Mouse (Mus musculus) heart, embryonic 15.5 days (tissue): Measurements from ENCODE around the gene Gm28053. TPM values are rescaled to one million over a fixed set of nuclear protein-coding genes. Genes with fewer than 3 reads are reported as not detected.
A peak's percentile ranks its signal among the peaks of the same experiment; 100 is the strongest.

Source experiments
- ATAC-seq: fragments of 200-750 bp; cut with Nextera tagmentation; replicated peaks from 2 replicates; pipeline ENCODE4 v1.8.0; 2017; ENCODE audit warnings: low read depth, moderate TSS enrichment; ENCODE audit not compliant: insufficient number of reproducible peaks, insufficient read depth, low FRiP score
- H3K27ac ChIP-seq: fragments of 300-500 bp; sonication (generic); 2 replicates; pipeline ENCODE4 v1.5.1; 2015; ENCODE audit warnings: mild to moderate bottlenecking, inconsistent platforms
- H3K27me3 ChIP-seq: fragments of 300-500 bp; sonication (generic); 2 replicates; pipeline ENCODE4 v1.6.1; 2015; ENCODE audit warnings: inconsistent platforms
- H3K36me3 ChIP-seq: fragments of 300-500 bp; sonication (generic); 2 replicates; pipeline ENCODE4 v1.6.1; 2015; ENCODE audit warnings: mild to moderate bottlenecking, inconsistent platforms
- H3K4me1 ChIP-seq: fragments of 300-500 bp; sonication (generic); replicated peaks from 2 replicates; pipeline ENCODE4 v1.6.1; 2015; ENCODE audit warnings: inconsistent platforms
- H3K4me2 ChIP-seq: fragments of 300-500 bp; sonication (generic); 2 replicates; pipeline ENCODE4 v1.6.1; 2015; ENCODE audit warnings: inconsistent platforms, mild to moderate bottlenecking, moderate library complexity
- H3K4me3 ChIP-seq: fragments of 300-500 bp; sonication (generic); 2 replicates; pipeline ENCODE4 v1.5.1; 2015; ENCODE audit warnings: mild to moderate bottlenecking, inconsistent platforms
- H3K9ac ChIP-seq: fragments of 300-500 bp; sonication (generic); 2 replicates; pipeline ENCODE4 v1.6.1; 2015; ENCODE audit warnings: mild to moderate bottlenecking, inconsistent platforms
- H3K9me3 ChIP-seq: fragments of 300-500 bp; sonication (generic); replicated peaks from 2 replicates; pipeline ENCODE4 v1.6.1; 2016; ENCODE audit warnings: inconsistent platforms
- WGBS: fragments of 180-500 bp; shearing (Covaris S2); methylation state at CpG from one replicate; pipeline ENCODE4 v1.1.7; 2015; ENCODE audit warnings: mixed read lengths; 5-methylcytosine and 5-hydroxymethylcytosine counted together
- polyA plus RNA-seq: library from polyadenylated mRNA; unstranded; fragments of >200 nt; fragmentation: Nextera tagmentation; extraction: Ambion mirVana; gene quantifications from 2 replicates; pipeline ENCODE4 v1.2.1, GENCODE M21; 2015

The Gm28053 gene
- polyA plus RNA-seq, 1 experiment from 2014 or later: 3.3 TPM

DNA sequence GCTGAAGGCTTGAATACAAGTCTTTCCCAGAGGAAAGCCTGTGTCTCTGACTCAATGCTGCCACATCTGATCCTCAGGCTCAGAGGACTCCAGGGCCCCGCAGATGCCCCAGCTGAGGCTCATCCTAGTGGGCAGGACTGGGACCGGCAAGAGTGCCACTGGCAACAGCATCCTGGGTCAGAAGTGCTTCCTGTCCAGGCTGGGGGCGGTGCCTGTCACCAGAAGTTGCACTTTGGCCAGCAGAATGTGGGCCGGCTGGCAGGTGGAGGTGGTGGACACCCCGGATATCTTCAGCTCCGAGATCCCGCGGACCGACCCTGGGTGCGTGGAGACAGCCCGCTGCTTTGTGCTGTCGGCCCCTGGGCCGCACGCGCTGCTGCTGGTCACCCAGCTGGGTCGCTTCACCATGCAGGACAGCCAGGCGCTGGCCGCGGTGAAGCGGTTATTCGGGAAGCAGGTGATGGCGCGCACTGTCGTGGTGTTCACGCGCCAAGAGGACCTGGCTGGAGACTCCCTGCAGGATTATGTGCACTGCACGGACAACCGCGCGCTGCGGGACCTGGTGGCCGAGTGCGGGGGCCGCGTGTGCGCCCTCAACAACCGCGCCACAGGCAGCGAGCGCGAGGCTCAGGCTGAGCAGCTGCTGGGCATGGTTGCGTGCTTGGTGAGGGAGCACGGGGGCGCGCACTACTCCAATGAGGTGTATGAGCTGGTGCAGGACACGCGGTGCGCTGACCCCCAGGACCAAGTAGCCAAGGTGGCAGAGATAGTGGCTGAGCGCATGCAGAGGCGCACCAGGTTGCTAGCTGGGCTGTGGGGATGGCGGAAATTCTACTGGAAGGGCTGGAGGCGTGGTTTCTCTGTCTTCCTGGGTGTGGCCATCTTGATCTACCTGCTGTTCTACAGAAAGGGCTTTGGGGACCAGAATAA is 24.3 kb downstream of the Gm28053 start:
- 13% methylated on average over 52 of the region's 52 CpGs for WGBS

GRCm38 (mm10) chr6:48745490-48745889 is 27.1 kb downstream of the Gm28053 start:
- no peaks in the 10 kb centered on the region for H3K9me3 ChIP-seq
- no peak overlapping the region for H3K4me3 ChIP-seq
- H3K4me1 ChIP-seq: peaks cover 16% of the 10 kb centered on the region
- no peaks in the 10 kb centered on the region for H3K36me3 ChIP-seq
- H3K27me3 ChIP-seq: peaks cover 31% of the 10 kb centered on the region
- H3K27ac ChIP-seq: peak overlapping the region; percentile 82
- H3K4me2 ChIP-seq: peak overlapping the region; percentile 53
- ATAC-seq: no peak
- 0 out of 2 replicates have a peak overlapping the region, but pooled peaks have one; percentile 40 for H3K9ac ChIP-seq
- WGBS: 47% methylated on average over 2 of the region's 2 CpGs

More for the DNA sequence above, 24.3 kb downstream of the Gm28053 start:
- Histone ChIP-seq H3K27ac (no peak overlapping the region), H3K9ac (0 out of 2 replicates have a peak overlapping the region, but pooled peaks have one; percentile 22), H3K4me1 (peaks cover 16% of the 10 kb centered on the region), H3K36me3 (no peaks in the 10 kb centered on the region), H3K9me3 (no peaks in the 10 kb centered on the region), H3K4me3 (peak overlapping the region; percentile 43), H3K27me3 (peaks cover 31% of the 10 kb centered on the region), H3K4me2 (peak overlapping the region; percentile 70)
- no peak for ATAC-seq

DNA sequence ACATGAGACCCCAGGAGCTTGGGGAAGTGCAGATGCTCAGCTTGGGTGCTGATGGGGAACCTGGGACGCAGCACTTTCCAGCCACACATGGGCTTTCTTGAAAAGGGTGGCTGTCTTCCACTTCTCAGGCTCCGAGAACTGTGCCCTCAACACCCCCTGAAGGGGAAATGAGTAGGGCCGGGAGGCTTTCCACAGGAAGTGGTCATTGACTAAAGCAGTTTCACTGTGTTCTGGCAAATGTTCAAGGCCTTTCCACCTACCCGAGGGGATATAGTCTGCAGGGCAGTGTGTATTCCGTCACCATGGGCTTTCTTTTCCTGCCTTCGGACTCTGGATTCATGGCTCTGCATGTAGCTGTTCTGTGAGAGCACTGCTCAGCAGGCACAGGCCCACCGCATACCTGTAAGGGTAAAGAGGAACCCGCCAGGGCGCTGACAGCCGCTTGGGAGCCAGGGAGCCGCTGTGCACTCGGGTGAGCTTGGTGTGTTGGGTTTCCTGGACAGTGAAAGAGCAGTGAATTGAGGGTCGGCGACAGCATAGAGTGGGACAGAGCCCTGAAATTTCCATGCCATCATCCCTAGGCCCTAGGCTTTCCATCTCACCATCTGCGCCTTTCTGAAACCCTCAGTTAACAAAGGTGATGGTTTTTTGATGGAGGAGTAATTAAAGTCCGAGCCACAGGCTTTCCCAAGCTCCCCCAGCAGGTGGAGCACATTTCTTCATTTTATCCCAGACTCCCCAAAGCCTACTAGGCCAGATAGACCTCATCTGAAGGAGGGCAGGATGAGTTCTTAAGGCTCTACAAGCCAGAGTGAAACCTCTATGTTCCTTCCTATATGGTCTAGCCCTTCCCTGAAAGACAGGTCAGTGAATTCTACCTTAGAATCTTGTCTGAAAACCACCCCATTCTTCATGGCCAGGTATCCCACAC is 27.8 kb downstream of the Gm28053 start, which contains the start of gene Gimap5:
Gene Gimap5, plus strand, starts transcription at position 239 of the 931 bp plus-strand sequence.
- H3K36me3 ChIP-seq: no peaks in the 10 kb centered on the region
- H3K27ac ChIP-seq: peak within 1 kb of the TSS; percentile 82
- 26% methylated on average over 16 of the region's 16 CpGs for WGBS
- H3K4me3 ChIP-seq: peak within 1 kb of the TSS; percentile 34
- peak; percentile 71 for ATAC-seq
- H3K9me3 ChIP-seq: no peaks in the 10 kb centered on the region
- peak within 1 kb of the TSS; percentile 53 for H3K4me2 ChIP-seq
- H3K27me3 ChIP-seq: peaks cover 29% of the 10 kb centered on the region
- H3K4me1 ChIP-seq: peaks cover 16% of the 10 kb centered on the region
- peak within 1 kb of the TSS; percentile 40 for H3K9ac ChIP-seq

GRCm38 (mm10) chr6:48747091-48747966 is 28.9 kb downstream of the Gm28053 start:
- Histone ChIP-seq H3K4me2 (peak overlapping the region; percentile 53), H3K27me3 (peaks cover 18% of the 10 kb centered on the region), H3K4me3 (peak overlapping the region; percentile 34), H3K36me3 (no peaks in the 10 kb centered on the region), H3K9me3 (no peaks in the 10 kb centered on the region), H3K9ac (no peak overlapping the region), H3K4me1 (peaks cover 12% of the 10 kb centered on the region), H3K27ac (peak overlapping the region; percentile 82)
- ATAC-seq: no peak
- WGBS: 36% methylated on average over 7 of the region's 7 CpGs

DNA sequence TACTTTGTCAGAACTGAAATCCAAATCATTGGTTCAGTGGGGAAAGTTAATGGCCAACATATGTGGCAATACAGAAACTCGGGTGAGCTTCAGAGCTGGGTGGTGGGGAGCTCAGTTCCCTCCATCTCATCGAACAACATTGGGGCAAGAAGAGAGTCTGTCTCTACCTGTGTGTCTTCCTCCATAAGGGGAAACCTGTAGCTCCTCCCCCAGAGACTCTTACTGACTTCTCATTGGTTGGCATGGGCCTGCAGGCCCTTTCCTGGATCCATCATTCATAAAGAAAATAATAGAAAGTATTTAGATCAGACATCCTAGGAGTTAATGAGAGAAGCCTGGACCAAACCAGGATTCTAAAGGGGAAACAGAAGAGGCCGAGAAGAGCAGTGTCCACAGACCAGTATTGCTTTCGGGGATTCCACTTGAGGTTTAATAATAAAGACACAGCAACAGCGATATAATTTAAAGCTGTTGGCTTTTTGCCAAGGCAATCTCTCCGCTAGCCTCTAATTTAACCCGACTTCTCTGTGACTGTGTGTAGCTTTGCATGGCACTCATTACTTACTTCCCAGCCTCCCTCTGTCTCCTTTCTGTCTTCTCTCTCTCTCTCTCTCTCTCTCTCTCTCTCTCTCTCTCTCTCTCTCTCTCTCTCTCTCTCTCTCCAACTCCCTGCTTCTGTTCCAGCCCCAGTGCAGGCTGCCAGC is 45.3 kb downstream of the Gm28053 start:
- H3K4me3 ChIP-seq: no peak overlapping the region
- H3K9ac ChIP-seq: no peak overlapping the region
- H3K36me3 ChIP-seq: no peaks in the 10 kb centered on the region
- H3K9me3 ChIP-seq: no peaks in the 10 kb centered on the region
- H3K4me1 ChIP-seq: no peaks in the 10 kb centered on the region
- H3K27me3 ChIP-seq: no peaks in the 10 kb centered on the region
- H3K27ac ChIP-seq: no peak overlapping the region
- 70% methylated on average over 7 of the region's 7 CpGs for WGBS
- H3K4me2 ChIP-seq: no peak overlapping the region
- ATAC-seq: no peak

GRCm38 (mm10) chr6:48764496-48764895 is 46.1 kb downstream of the Gm28053 start:
- Histone ChIP-seq H3K4me2 (no peak overlapping the region), H3K27me3 (no peaks in the 10 kb centered on the region), H3K4me1 (no peaks in the 10 kb centered on the region), H3K27ac (no peak overlapping the region), H3K4me3 (no peak overlapping the region), H3K36me3 (no peaks in the 10 kb centered on the region), H3K9ac (no peak overlapping the region), H3K9me3 (no peaks in the 10 kb centered on the region)
- 88% methylated on average over 10 of the region's 10 CpGs for WGBS
- no peak for ATAC-seq

DNA sequence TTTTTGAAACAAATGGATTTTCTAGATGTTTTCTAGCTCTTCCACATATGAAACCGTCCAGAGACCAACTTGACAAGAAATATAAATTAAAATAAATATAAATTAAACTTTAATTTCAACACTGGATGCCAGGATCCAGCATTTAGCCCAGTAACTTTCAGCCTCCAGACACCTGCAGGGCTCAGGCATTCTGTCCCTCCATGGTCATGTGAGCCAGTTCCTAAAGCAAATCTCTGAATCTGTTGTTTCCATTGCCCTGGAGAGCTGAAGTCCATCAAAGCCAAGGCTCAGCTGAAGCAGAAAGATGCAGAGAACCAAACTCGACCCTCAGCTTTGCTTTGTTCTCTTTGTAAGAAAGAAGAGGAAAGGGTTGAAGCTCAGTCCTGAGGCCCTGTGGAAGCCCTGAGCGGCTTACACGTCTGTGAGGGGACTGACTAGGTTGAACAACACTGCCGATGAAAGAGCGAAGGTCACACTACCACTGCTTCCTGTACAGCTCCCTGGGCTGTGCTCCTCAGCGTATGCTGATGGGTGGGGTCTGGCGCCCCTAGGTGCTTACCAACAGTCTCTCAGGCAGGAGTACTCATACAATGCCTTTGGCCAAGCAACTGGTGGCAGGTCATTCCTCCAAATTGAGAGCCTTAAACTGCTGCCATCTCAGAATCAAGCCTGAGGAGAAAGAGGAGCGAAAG is 49.9 kb downstream of the Gm28053 start:
- no peak overlapping the region for H3K4me3 ChIP-seq
- no peaks in the 10 kb centered on the region for H3K4me1 ChIP-seq

GRCm38 (mm10) chr6:48768933-48769332 is 50.5 kb downstream of the Gm28053 start:
- H3K27ac ChIP-seq: no peak overlapping the region
- WGBS: 72% methylated on average over 3 of the region's 3 CpGs
- H3K4me2 ChIP-seq: no peak overlapping the region
- ATAC-seq: no peak
- H3K9me3 ChIP-seq: no peaks in the 10 kb centered on the region
- H3K27me3 ChIP-seq: no peaks in the 10 kb centered on the region
- no peak overlapping the region for H3K4me3 ChIP-seq
- no peaks in the 10 kb centered on the region for H3K4me1 ChIP-seq
- H3K36me3 ChIP-seq: no peaks in the 10 kb centered on the region
- no peak overlapping the region for H3K9ac ChIP-seq

More for the DNA sequence above, 49.9 kb downstream of the Gm28053 start:
- no peak overlapping the region for H3K27ac ChIP-seq
- H3K36me3 ChIP-seq: no peaks in the 10 kb centered on the region
- no peaks in the 10 kb centered on the region for H3K27me3 ChIP-seq
- 64% methylated on average over 9 of the region's 9 CpGs for WGBS
- no peak for ATAC-seq
- no peak overlapping the region for H3K9ac ChIP-seq
- H3K9me3 ChIP-seq: no peaks in the 10 kb centered on the region
- H3K4me2 ChIP-seq: no peak overlapping the region

DNA sequence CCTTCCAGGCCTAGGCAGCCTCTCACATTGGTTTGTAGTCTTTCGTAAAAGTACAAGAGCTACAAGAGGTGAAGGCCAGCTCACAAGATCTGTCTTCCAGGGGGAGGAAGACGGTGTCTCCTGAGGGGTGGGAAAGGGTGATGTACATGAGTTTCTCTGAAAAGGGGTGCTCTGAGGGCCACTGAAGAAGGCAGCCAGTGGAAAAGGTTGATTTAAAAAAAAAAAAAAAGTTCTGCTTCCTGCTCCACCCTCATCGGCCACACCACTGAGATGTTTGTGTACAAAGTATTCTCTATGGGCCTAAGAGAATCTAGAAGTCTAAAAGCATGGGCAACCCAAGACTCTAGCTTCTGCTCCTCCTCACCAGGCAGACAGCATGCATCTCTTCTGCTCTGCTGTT is 52.3 kb downstream of the Gm28053 start, which contains the start of gene Gimap3:
Gene Gimap3, minus strand, starts transcription at position 156 of the 400 bp plus-strand sequence.
- no peaks in the 10 kb centered on the region for H3K4me1 ChIP-seq
- no peak within 1 kb of the TSS for H3K4me2 ChIP-seq
- H3K36me3 ChIP-seq: no peaks in the 10 kb centered on the region
- no peak within 1 kb of the TSS for H3K4me3 ChIP-seq
- H3K27ac ChIP-seq: no peak within 1 kb of the TSS
- WGBS: 76% methylated on average over 3 of the region's 3 CpGs
- H3K9ac ChIP-seq: no peak within 1 kb of the TSS
- no peak for ATAC-seq
- H3K27me3 ChIP-seq: no peaks in the 10 kb centered on the region
- no peaks in the 10 kb centered on the region for H3K9me3 ChIP-seq
